Mouse (Mus musculus) kidney, postnatal 0 days (tissue): ENCODE results near the gene Fam114a2. TPM values are rescaled to one million over a fixed set of nuclear protein-coding genes. Genes with fewer than 3 reads are reported as not detected.

ENCODE experiments used
- ATAC-seq: fragments of 200-750 bp; cut with Nextera tagmentation; replicated peaks from 2 replicates; pipeline ENCODE4 v1.8.0; 2017; ENCODE audit warnings: low read depth, moderate number of reproducible peaks, moderate TSS enrichment, moderate library complexity; ENCODE audit not compliant: low FRiP score
- DNase-seq: peaks from one replicate; pipeline ENCODE4 v3.0.0-alpha.2; 2016; ENCODE audit warnings: low spot score
- H3K27ac ChIP-seq: fragments of 300-500 bp; sonication (generic); 2 replicates; pipeline ENCODE4 v1.5.1; 2014; ENCODE audit warnings: mild to moderate bottlenecking
- H3K27me3 ChIP-seq: fragments of 300-500 bp; sonication (generic); 2 replicates; pipeline ENCODE4 v1.6.1; 2014; ENCODE audit warnings: low read length, mixed read lengths; ENCODE audit not compliant: insufficient read depth
- H3K36me3 ChIP-seq: fragments of 300-500 bp; sonication (generic); 2 replicates; pipeline ENCODE4 v1.6.1; 2014; ENCODE audit warnings: low read length, mixed read lengths; ENCODE audit not compliant: insufficient read depth
- H3K4me1 ChIP-seq: fragments of 300-500 bp; sonication (generic); replicated peaks from 2 replicates; pipeline ENCODE4 v1.6.1; 2014; ENCODE audit warnings: antibody characterized with exemption, low read length, mixed read lengths; ENCODE audit not compliant: insufficient read depth
- H3K4me2 ChIP-seq: fragments of 300-500 bp; sonication (generic); 2 replicates; pipeline ENCODE4 v1.6.1; 2014; ENCODE audit warnings: mild to moderate bottlenecking, low read length, moderate library complexity, mixed read lengths
- H3K4me3 ChIP-seq: fragments of 300-500 bp; sonication (generic); replicated peaks from 2 replicates; pipeline ENCODE4 v1.5.1; 2014; ENCODE audit warnings: low read depth, low read length
- H3K9ac ChIP-seq: fragments of 300-500 bp; sonication (generic); 2 replicates; pipeline ENCODE4 v1.6.1; 2014; ENCODE audit warnings: low read depth, low read length
- H3K9me3 ChIP-seq: fragments of 300-500 bp; sonication (generic); replicated peaks from 2 replicates; pipeline ENCODE4 v1.6.1; 2016; ENCODE audit warnings: low read length, inconsistent platforms, mixed read lengths
- CTCF ChIP-seq: IDR thresholded peaks from 2 replicates; pipeline ENCODE4 v1.5.1; 2016; ENCODE audit warnings: antibody characterized with exemption, low read depth, mild to moderate bottlenecking, moderate library complexity
- WGBS: fragments of 180-500 bp; shearing (Covaris S2); extraction: QIAGEN DNeasy Blood & Tissue Kit; methylation state at CpG from one replicate; pipeline ENCODE4 v1.1.7; 2014; 5-methylcytosine and 5-hydroxymethylcytosine counted together
- polyA plus RNA-seq: library from polyadenylated mRNA; unstranded; fragments of >200 nt; fragmentation: Nextera tagmentation; extraction: Ambion mirVana; gene quantifications from 2 replicates; pipeline ENCODE4 v1.2.1, GENCODE M21; 2015

The Fam114a2 gene
- polyA plus RNA-seq, 1 experiment from 2014 or later = 70.1 TPM

DNA sequence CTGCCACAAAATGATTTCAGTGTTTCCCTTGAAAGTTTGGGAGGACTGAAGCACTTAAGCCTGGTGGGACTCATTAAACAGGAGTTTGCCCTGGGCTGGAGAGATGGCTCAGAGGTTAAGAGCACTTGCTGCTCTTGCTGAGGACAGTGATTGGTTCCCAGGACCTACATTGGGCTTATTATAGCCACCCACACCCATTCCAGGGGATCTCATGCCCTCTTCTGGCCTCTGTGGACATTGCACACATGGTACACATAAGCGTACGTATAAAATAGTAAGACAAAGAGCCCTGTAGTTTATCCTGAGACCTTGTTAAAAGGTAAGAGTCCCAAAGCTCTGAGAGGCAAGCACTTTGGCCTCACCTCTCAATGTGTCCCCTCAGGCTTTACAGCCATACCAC is 31.8 kb upstream of the Fam114a2 start:
- no peak overlapping the region for H3K4me3 ChIP-seq
- no peak for ATAC-seq
- H3K9me3 ChIP-seq = no peaks in the 10 kb centered on the region
- no peaks in the 10 kb centered on the region for H3K27me3 ChIP-seq
- WGBS = 92% methylated on average over 2 of the region's 2 CpGs
- H3K36me3 ChIP-seq = no peaks in the 10 kb centered on the region
- peak; percentile 39; the same call in 1 of the 2 replicates for TF ChIP-seq CTCF
- H3K4me1 ChIP-seq = no peaks in the 10 kb centered on the region
- no peak overlapping the region for H3K27ac ChIP-seq
- no peak for DNase-seq
- no peak overlapping the region for H3K4me2 ChIP-seq
- no peak overlapping the region for H3K9ac ChIP-seq

DNA sequence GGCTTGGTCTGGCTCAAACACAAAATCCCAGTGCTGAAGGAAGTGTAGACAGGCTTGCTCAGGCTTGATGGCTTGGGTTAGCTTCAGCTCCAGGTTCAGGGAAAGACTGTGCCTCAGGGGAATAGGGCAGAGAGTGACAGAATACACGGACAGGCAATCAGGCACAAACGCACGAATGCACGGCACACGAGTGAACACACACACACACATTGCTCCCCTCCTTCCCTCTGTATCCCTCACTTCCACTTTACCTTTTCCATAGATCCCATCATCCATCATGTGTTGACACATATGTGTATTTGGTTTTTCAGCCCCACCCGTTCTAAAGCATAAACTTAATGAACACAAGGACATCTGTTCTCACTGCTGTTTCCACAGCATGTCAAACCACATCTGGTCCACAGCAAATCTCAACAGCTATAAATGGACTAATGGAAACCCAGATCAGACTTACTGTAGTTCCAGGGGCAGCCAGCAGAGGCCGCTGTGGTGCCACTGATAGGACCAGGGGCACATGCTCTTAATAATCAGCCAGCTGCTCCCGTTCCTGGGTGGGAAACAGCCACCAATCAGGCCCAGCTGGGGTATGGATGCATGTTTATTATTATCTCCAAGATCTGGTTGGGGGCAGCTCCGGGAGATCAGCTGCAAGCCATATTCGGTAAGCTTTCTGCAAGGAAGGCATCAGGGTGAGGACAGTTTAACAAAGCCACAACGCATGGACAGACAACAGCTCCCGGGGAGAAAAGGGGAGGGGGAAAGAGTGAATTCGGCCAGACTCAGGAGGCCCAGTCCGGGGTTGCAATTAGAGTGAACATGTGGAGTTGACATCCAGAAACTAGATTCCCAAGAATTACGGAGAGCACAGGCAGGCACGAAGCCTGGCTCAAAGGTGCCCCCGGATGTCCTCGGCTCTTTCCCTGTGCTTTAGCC is 30.5 kb upstream of the Fam114a2 start:
- Histone ChIP-seq H3K9ac (no peak overlapping the region), H3K4me3 (no peak overlapping the region)
- peak; percentile 98 for TF ChIP-seq CTCF

DNA sequence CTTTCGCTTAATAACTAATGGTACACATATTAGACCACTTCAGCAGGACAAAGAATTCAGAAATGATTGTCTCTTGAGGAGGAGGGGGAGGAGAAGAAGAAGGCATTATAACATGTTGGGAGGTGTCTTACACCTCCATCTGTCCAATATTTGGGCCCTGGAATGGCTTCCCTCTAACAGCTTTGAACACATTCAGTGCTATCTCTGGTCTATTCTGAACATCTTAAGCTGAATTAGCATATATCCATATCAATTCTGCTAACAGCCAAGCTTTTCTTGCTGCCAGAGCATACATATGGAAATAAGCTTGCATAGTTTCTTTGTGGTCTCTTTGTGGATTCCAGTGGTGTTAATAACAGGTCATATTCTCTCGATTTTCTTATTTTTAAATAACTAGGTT is 22.3 kb upstream of the Fam114a2 start:
- Histone ChIP-seq H3K27ac (no peak overlapping the region), H3K4me2 (no peak overlapping the region), H3K27me3 (no peaks in the 10 kb centered on the region), H3K4me1 (no peaks in the 10 kb centered on the region), H3K36me3 (no peaks in the 10 kb centered on the region), H3K4me3 (no peak overlapping the region), H3K9ac (no peak overlapping the region), H3K9me3 (no peaks in the 10 kb centered on the region)
- no peak for TF ChIP-seq CTCF
- 88% methylated on average over 2 of the region's 2 CpGs for WGBS
- ATAC-seq (no peak), DNase-seq (no peak)

More for the DNA sequence above, 30.5 kb upstream of the Fam114a2 start:
- Histone ChIP-seq H3K4me2 (peak overlapping the region; percentile 21), H3K4me1 (no peaks in the 10 kb centered on the region), H3K27me3 (no peaks in the 10 kb centered on the region), H3K36me3 (no peaks in the 10 kb centered on the region), H3K27ac (no peak overlapping the region), H3K9me3 (no peaks in the 10 kb centered on the region)
- ATAC-seq (peak; percentile 71; the same call in 1 of the 2 replicates), DNase-seq (peak; percentile 91)
- 35% methylated on average over 18 of the region's 18 CpGs for WGBS

GRCm38 (mm10) chr11:57539841-57540418 is 21.5 kb upstream of the Fam114a2 start:
- Histone ChIP-seq H3K4me3 (no peak overlapping the region), H3K4me1 (no peaks in the 10 kb centered on the region), H3K36me3 (no peaks in the 10 kb centered on the region), H3K4me2 (no peak overlapping the region), H3K9me3 (no peaks in the 10 kb centered on the region), H3K27me3 (no peaks in the 10 kb centered on the region), H3K9ac (no peak overlapping the region), H3K27ac (no peak overlapping the region)
- TF ChIP-seq CTCF = no peak
- WGBS = 79% methylated on average over 5 of the region's 5 CpGs
- ATAC-seq (no peak), DNase-seq (no peak)

DNA sequence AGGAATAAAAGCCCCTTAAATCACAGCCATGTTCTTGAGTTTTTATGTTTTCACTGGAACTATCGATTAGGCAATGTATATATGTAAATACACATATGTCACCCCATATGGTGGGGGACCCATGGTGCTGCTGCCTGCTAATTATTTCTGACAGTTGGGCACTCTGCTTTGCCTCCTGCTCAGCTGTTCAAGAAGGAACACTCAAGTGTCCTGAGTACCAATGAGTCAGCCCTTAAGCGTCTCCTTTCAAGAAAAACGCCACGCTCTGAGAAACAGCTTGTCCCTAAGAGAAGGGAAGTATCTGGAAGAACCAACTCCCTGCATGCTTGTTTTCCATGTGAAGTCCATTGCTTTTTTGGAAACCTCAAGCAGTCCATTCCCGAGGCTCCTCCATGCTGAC is 17.5 kb upstream of the Fam114a2 start:
- Histone ChIP-seq H3K36me3 (0 out of 2 replicates have a peak, but pooled peaks cover 7% of the 10 kb centered on the region), H3K9me3 (no peaks in the 10 kb centered on the region), H3K9ac (no peak overlapping the region), H3K4me1 (no peaks in the 10 kb centered on the region), H3K4me2 (no peak overlapping the region), H3K27ac (no peak overlapping the region), H3K27me3 (no peaks in the 10 kb centered on the region), H3K4me3 (no peak overlapping the region)
- DNase-seq = no peak
- WGBS = 94% methylated on average over 5 of the region's 5 CpGs
- no peak for ATAC-seq
- no peak for TF ChIP-seq CTCF

DNA sequence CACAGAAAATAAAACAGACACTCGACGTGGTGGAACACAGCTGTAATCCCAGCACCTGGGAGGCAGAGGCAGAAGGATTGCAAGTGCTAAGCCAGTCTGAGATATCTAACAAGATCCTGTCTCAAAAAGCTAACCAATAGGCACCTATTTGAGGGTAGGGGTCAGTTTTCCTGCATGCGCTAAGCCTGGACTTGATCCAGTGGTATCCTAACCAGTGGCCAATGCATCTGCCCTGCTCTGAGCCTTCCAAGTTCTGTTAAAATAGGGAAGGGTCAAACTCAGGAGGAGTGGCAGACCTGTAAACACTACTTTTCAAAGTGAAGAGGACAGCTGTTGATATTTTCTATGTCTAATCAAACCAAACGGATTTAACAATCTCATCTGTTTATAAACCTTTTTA is 13.9 kb upstream of the Fam114a2 start:
- Histone ChIP-seq H3K4me3 (no peak overlapping the region), H3K4me1 (no peaks in the 10 kb centered on the region), H3K27ac (no peak overlapping the region), H3K9me3 (no peaks in the 10 kb centered on the region), H3K4me2 (no peak overlapping the region), H3K9ac (no peak overlapping the region), H3K27me3 (no peaks in the 10 kb centered on the region), H3K36me3 (peaks cover 29% of the 10 kb centered on the region; the same call in 1 of the 2 replicates)
- ATAC-seq (no peak), DNase-seq (no peak)
- TF ChIP-seq CTCF = no peak
- WGBS = 91% methylated on average over 4 of the region's 4 CpGs
